Mouse (Mus musculus) C2C12 (cell line): ENCODE measurements around the gene Tldc1. TPM values are rescaled to one million over a fixed set of nuclear protein-coding genes. Genes with fewer than 3 reads are reported as not detected.
A peak's percentile ranks its signal among the peaks of the same experiment; 100 is the strongest.

ENCODE experiments used
- H3K27me3 ChIP-seq: one replicate; pipeline ENCODE4 v1.6.1; 2011; ENCODE audit not compliant: control insufficient read depth, insufficient read depth, insufficient read length
- H3K36me3 ChIP-seq: one replicate; pipeline ENCODE4 v1.6.1; 2011; ENCODE audit not compliant: control insufficient read depth, insufficient read depth
- H3K4me3 ChIP-seq: one replicate; pipeline ENCODE4 v1.5.1; 2011; ENCODE audit warnings: mild to moderate bottlenecking, control low read depth; ENCODE audit not compliant: poor library complexity, insufficient read depth, severe bottlenecking
- H3K79me2 ChIP-seq: one replicate; pipeline ENCODE4 v1.6.1; 2011; ENCODE audit not compliant: control insufficient read depth, insufficient read depth
- H3K79me3 ChIP-seq: one replicate; pipeline ENCODE4 v1.6.1; 2011; ENCODE audit warnings: low read depth, control low read depth
- H3ac ChIP-seq: one replicate; pipeline ENCODE3; 2011; ENCODE audit warnings: low read depth; ENCODE audit not compliant: control insufficient read depth, insufficient read length
- CEBPB ChIP-seq: IDR thresholded peaks from one replicate; pipeline ENCODE4 v1.6.1; 2011; ENCODE audit warnings: low read depth, mild to moderate bottlenecking, control low read depth, moderate library complexity
- CTCF ChIP-seq: IDR thresholded peaks from one replicate; pipeline ENCODE4 v1.5.1; 2011; ENCODE audit not compliant: control insufficient read depth, insufficient read depth, insufficient read length
- FOSL1 ChIP-seq: IDR thresholded peaks from one replicate; pipeline ENCODE4 v1.8.0; 2011; ENCODE audit warnings: mild to moderate bottlenecking, low read length; ENCODE audit not compliant: poor library complexity, insufficient read depth, severe bottlenecking
- MAX ChIP-seq: IDR thresholded peaks from one replicate; pipeline ENCODE4 v1.6.1; 2011; ENCODE audit warnings: mild to moderate bottlenecking, control low read depth
- MYOD1 ChIP-seq: IDR thresholded peaks from one replicate; pipeline ENCODE4 v1.6.1; 2011; ENCODE audit warnings: low read depth; ENCODE audit not compliant: control insufficient read depth, insufficient read length
- MYOG ChIP-seq: IDR thresholded peaks from one replicate; pipeline ENCODE4 v1.6.1; 2011; ENCODE audit not compliant: control insufficient read depth, insufficient read length; ENCODE audit errors: extremely low read depth
- USF1 ChIP-seq: IDR thresholded peaks from one replicate; pipeline ENCODE4 v1.6.1; 2011; ENCODE audit warnings: low read depth, mild to moderate bottlenecking, control low read depth, moderate library complexity
- long read RNA-seq, 2 experiments: library from polyadenylated mRNA; unstranded; transcript quantifications; one replicate each; pipeline ENCODE4 v2.0.0; 2019 to 2020
- polyA plus RNA-seq: library from polyadenylated mRNA; unstranded; fragments of >200 nt; fragmentation: generic; extraction: Trizol; gene quantifications from one replicate; pipeline ENCODE4 v1.2.1, GENCODE M21; 2012; ENCODE audit warnings: missing spikeins

The Tldc1 gene
- polyA plus RNA-seq: 6.6 TPM
- long read RNA-seq, experiment 1, transcript Tldc1-201 (8 exons, 3,085 nt): major isoform, 5 of 8 reads
- long read RNA-seq, experiment 1, partial matches to known transcripts: 1 of 8 reads
- long read RNA-seq, experiment 1, other reads (novel, unspliced or antisense): 2 of 8 reads
- long read RNA-seq, experiment 2, transcript Tldc1-201 (8 exons, 3,085 nt): major isoform, 32 of 42 reads
- long read RNA-seq, experiment 2, partial matches to known transcripts: 1 of 42 reads
- long read RNA-seq, experiment 2, other reads (novel, unspliced or antisense): 9 of 42 reads

GRCm38 (mm10) chr8:119778263-119778662 is at the start of gene Tldc1:
Tldc1 (minus strand) TSS chr8:119778416.
- H3K36me3 ChIP-seq: no peaks in the 10 kb centered on the region
- H3K4me3 ChIP-seq: peak within 1 kb of the TSS; percentile 46
- H3K79me2 ChIP-seq: no peaks in the 10 kb centered on the region
- peak within 1 kb of the TSS; percentile 83 for H3ac ChIP-seq
- TF ChIP-seq CEBPB: no peak
- no peak for TF ChIP-seq CTCF
- no peak for TF ChIP-seq MAX
- no peak for TF ChIP-seq USF1
- no peak for TF ChIP-seq FOSL1
- TF ChIP-seq MYOG: no peak
- no peak for TF ChIP-seq MYOD1
- no peaks in the 10 kb centered on the region for H3K27me3 ChIP-seq
- no peaks in the 10 kb centered on the region for H3K79me3 ChIP-seq

DNA sequence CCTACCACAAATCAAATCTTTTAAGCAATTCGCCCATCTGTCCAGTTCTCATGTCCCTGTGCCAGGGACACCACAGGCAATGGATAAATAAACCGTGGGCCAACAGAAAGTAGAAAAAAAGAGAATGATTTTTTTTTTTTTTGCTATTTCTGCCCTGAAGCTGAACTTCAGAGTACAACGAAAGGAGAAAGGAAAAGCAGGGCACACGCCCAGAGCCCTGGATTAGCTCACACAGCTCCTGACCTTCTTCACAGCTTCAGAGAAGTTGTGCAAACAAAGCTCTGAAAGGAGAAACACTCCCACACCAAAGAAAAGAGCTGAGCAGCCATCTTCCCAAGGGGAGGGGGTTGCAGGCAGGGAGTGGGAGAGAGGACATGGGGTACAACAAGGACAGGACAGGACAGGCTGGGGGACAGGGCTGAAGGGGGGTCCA is 49.5 kb upstream of the Tldc1 start:
- H3K79me2 ChIP-seq: peaks cover 42% of the 10 kb centered on the region
- H3K27me3 ChIP-seq: no peaks in the 10 kb centered on the region
- no peak overlapping the region for H3ac ChIP-seq
- H3K4me3 ChIP-seq: no peak overlapping the region
- no peaks in the 10 kb centered on the region for H3K36me3 ChIP-seq
- TF ChIP-seq USF1: no peak
- no peak for TF ChIP-seq MYOG
- no peak for TF ChIP-seq CEBPB
- no peak for TF ChIP-seq MYOD1
- TF ChIP-seq FOSL1: no peak
- no peak for TF ChIP-seq MAX
- no peak for TF ChIP-seq CTCF
- H3K79me3 ChIP-seq: peaks cover 12% of the 10 kb centered on the region

GRCm38 (mm10) chr8:119826982-119827381 is 48.8 kb upstream of the Tldc1 start:
- H3K4me3 ChIP-seq: no peak overlapping the region
- no peak for TF ChIP-seq CEBPB
- TF ChIP-seq MYOD1: no peak
- no peak for TF ChIP-seq CTCF
- TF ChIP-seq MYOG: no peak
- no peak for TF ChIP-seq MAX
- TF ChIP-seq USF1: no peak
- TF ChIP-seq FOSL1: no peak
- H3K27me3 ChIP-seq: no peaks in the 10 kb centered on the region
- peaks cover 35% of the 10 kb centered on the region for H3K79me2 ChIP-seq
- peaks cover 7% of the 10 kb centered on the region for H3K36me3 ChIP-seq
- peaks cover 10% of the 10 kb centered on the region for H3K79me3 ChIP-seq
- no peak overlapping the region for H3ac ChIP-seq

DNA sequence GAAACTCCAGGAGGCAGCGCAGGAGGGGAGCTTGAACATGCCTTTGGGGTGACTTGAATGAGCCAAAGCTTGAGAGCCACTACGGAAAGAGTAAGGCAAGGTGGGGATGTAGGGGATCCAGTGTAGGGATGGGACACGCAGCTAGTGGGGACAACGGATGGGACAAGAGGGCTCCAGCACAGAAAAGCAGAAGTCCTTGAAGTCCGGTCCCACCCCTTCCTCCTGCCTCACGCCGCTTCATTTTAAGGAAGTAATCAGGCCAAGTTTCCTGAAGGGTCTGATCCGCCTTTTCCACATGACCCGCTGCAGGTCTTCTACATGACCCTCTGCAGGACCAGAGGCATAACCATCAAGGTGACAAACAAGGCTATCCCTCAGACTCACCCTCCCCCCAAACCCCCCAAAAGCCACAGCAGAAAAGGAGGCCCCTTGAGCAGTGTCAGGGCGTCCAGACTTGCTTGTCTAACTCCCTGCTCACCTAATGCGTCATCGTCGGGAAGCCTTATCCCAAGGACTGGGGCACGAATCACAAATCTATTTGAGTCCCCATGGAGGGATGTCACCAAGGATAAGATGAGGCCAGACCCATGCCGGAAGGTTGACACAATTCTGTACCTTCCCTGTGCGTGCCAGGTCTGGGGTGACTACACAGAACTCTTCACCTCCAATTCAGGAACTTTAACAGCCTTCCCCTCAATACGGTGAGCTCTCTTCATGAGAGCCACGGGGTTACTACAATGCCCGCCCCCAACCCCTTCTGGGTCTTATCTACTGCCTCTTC is 47.9 kb upstream of the Tldc1 start:
- Histone ChIP-seq H3K36me3 (peaks cover 11% of the 10 kb centered on the region), H3K79me3 (peaks cover 10% of the 10 kb centered on the region), H3K79me2 (peaks cover 26% of the 10 kb centered on the region), H3ac (no peak overlapping the region), H3K4me3 (no peak overlapping the region), H3K27me3 (no peaks in the 10 kb centered on the region)
- TF ChIP-seq MYOG: no peak
- no peak for TF ChIP-seq MYOD1
- no peak for TF ChIP-seq MAX
- TF ChIP-seq FOSL1: no peak
- TF ChIP-seq CTCF: no peak
- no peak for TF ChIP-seq CEBPB
- TF ChIP-seq USF1: no peak

DNA sequence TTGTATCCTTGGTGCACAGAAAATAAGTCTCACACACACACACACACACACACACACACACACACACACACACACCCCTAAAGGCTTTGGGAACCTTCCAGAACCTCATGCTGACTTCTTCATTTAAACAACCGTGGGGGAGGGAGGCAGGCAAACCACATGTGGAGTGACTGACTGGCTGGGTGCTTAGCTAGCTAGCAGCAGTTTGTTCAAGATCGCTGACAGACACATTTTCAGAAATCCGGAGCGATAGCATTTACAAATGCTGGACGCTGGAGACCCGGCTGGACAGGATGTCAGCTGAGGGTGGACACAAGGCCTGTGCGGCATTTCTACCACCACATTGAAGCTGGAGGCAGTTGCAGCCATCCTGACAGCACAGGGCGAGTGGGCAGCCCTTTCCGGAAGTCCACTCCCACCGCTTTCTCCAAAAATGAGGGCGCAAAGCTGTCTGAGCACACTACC is 46.6 kb upstream of the Tldc1 start:
- Histone ChIP-seq H3K4me3 (no peak overlapping the region), H3K79me2 (peaks cover 20% of the 10 kb centered on the region), H3K27me3 (no peaks in the 10 kb centered on the region), H3K79me3 (peaks cover 3% of the 10 kb centered on the region), H3K36me3 (peaks cover 11% of the 10 kb centered on the region), H3ac (no peak overlapping the region)
- TF ChIP-seq CEBPB: no peak
- TF ChIP-seq MAX: no peak
- TF ChIP-seq USF1: no peak
- TF ChIP-seq MYOG: no peak
- no peak for TF ChIP-seq FOSL1
- no peak for TF ChIP-seq CTCF
- TF ChIP-seq MYOD1: no peak
